Mouse (Mus musculus) right cerebral cortex, adult 18-20 months (tissue): ENCODE data around the gene Spdl1.
"Not testable (repeated sequence)": the region's sequence is repeated elsewhere in the genome, so short reads cannot be mapped to it uniquely, and the experiment has no call there.

Experiments
- DNase-seq: peaks from one replicate; pipeline ENCODE4 v3.0.0; 2022; ENCODE audit warnings: mixed read lengths

Spdl1 gene

GRCm38 (mm10) chr11:34798066-34798465, 35.4 kb downstream of the Spdl1 start:
- not testable (repeated sequence) for DNase-seq

GRCm38 (mm10) chr11:34796097-34796496, 37.3 kb downstream of the Spdl1 start:
- peak; percentile 11 for DNase-seq

GRCm38 (mm10) chr11:34791872-34792271, 41.6 kb downstream of the Spdl1 start:
- no peak for DNase-seq

GRCm38 (mm10) chr11:34784864-34785263, 48.6 kb downstream of the Spdl1 start:
- DNase-seq = no peak

GRCm38 (mm10) chr11:34783587-34784043, 49.8 kb downstream of the Spdl1 start, which contains the start of gene Dock2:
TSS of gene Dock2 (minus strand) at chr11:34783892.
- no peak for DNase-seq

GRCm38 (mm10) chr11:34782516-34783430, 50.7 kb downstream of the Spdl1 start:
- no peak for DNase-seq

GRCm38 (mm10) chr11:34780786-34781185, 52.7 kb downstream of the Spdl1 start:
- no peak for DNase-seq

GRCm38 (mm10) chr11:34779966-34780365, 53.5 kb downstream of the Spdl1 start:
- DNase-seq = no peak

- DNase-seq = no peak
Measured at GRCm38 (mm10) chr11:34778351-34778750, 55.1 kb downstream of the Spdl1 start.

- DNase-seq = no peak
Measured at GRCm38 (mm10) chr11:34777529-34777928, 55.9 kb downstream of the Spdl1 start.

- DNase-seq = no peak
Measured at GRCm38 (mm10) chr11:34776054-34776453, 57.4 kb downstream of the Spdl1 start.

- no peak for DNase-seq
Measured at GRCm38 (mm10) chr11:34774636-34775035, 58.8 kb downstream of the Spdl1 start.

GRCm38 (mm10) chr11:34773304-34773895, 60.0 kb downstream of the Spdl1 start:
- no peak for DNase-seq

GRCm38 (mm10) chr11:34771221-34771986, 62.0 kb downstream of the Spdl1 start:
- DNase-seq = no peak

GRCm38 (mm10) chr11:34770666-34771065, 62.8 kb downstream of the Spdl1 start:
- DNase-seq = no peak

- DNase-seq = no peak
Measured at GRCm38 (mm10) chr11:34769946-34770345, 63.5 kb downstream of the Spdl1 start.

GRCm38 (mm10) chr11:34769396-34769795, 64.0 kb downstream of the Spdl1 start:
- DNase-seq = no peak

GRCm38 (mm10) chr11:34763739-34764361, 69.6 kb downstream of the Spdl1 start:
- DNase-seq = no peak

GRCm38 (mm10) chr11:34762570-34763127, 70.8 kb downstream of the Spdl1 start:
- no peak for DNase-seq

- no peak for DNase-seq
Measured at GRCm38 (mm10) chr11:34762125-34762524, 71.3 kb downstream of the Spdl1 start.

GRCm38 (mm10) chr11:34759582-34759981, 73.9 kb downstream of the Spdl1 start:
- DNase-seq = no peak
